Mouse (Mus musculus): ENCODE data around the gene Socs2.
A peak's percentile ranks its signal among the peaks of the same experiment; 100 is the strongest.

DNA sequence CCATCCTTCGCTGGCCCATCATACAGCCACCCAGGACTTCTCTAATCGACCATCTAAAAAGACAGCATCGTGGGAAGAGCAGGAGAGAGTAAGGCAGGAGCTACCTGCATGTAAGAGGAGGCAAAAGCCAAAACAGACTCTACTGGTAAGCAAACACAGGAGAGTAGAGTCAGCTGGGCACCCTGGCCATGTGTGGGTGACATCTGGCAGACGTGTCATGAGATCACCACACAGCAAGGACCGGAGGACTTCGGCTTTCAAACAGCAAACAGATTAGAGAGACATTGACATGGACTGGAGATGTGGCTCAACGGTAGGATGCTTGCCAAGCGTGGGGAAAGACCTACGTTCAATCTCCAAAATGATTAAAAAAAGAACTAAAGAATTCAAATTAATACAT, 8.5 kb downstream of the Socs2 start:
- TF ChIP-seq POLR2A (IDR thresholded peaks at IDR 0.05; ENCODE audit: insufficient read length, low read depth), result peak; percentile 17
- no peak for TF ChIP-seq REST (IDR thresholded peaks at IDR 0.05; ENCODE audit: insufficient read depth, insufficient read length)
- TF ChIP-seq MYOG (IDR thresholded peaks at IDR 0.05; ENCODE audit: control insufficient read depth in 1 of 3, insufficient read depth in 1 of 3, insufficient read length in 2 of 3, low read depth in 2 of 3), result peak in 1 of 3 experiments; percentile 52
- TF ChIP-seq TCF12 (IDR thresholded peaks at IDR 0.05; ENCODE audit: insufficient read depth, poor library complexity, severe bottlenecking), result no peak

All from myocyte (in vitro differentiated cells).